Mouse (Mus musculus) left cerebral cortex, postnatal 25 days (tissue): ENCODE results near the gene Snx21. TPM values are rescaled to one million over a fixed set of nuclear protein-coding genes. Genes with fewer than 3 reads are reported as not detected.

Experiments
- DNase-seq, 2 experiments: peaks; one replicate each; pipeline ENCODE4 v3.0.0; 2022; ENCODE audit warnings: low spot score in 2 of 2, mixed read lengths in 1 of 2
- intact Hi-C: fragments of 180-260 bp; cut with DNase I; formaldehyde crosslinking; loops from one replicate; pipeline ENCODE4 v1.15.1; 2025
- total RNA-seq, 2 experiments: library from RNA; stranded (reverse); gene quantifications; 2 replicates each; pipeline ENCODE4 v1.2.3; 2021

Snx21 gene
- total RNA-seq, 2 experiments from 2014 or later, result 49.6 to 57.6 TPM

GRCm38 (mm10) chr2:164822636-164823165 is 37.1 kb downstream of the Snx21 start, which contains the start of gene Zswim1:
Gene Zswim1, plus strand, starts transcription at chr2:164822686.
- peak; percentile 100 for DNase-seq
- intact Hi-C loops, result loop anchor here (2.0 kb wide), 1 partner anchor 18 kb away; the partner anchor contains the start of genes Acot8 and Zswim3

DNA sequence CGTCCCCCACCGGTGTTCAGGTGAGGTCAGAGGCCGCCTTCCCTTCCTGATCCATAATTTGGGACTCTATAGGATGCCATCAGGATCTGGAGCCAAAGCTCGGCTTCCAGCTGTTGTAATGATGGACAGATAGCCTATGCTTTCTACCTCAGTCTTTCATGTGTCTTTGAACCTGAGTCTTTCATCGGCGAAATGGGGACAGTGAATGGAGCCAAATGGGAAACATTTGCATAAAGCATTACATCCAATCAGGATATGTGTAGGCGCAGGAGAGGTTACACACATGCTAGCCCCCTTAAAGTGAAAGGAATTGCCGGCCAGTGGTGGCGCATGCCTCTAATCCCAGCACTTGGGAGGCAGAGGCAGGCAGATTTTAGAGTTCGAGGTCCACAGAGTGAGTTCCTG is 37.6 kb downstream of the Snx21 start:
- DNase-seq, result peak in 1 of 2 experiments; percentile 69
- intact Hi-C loops, result loop anchor here (2.0 kb wide), 1 partner anchor 18 kb away; the partner anchor contains the start of genes Acot8 and Zswim3

DNA sequence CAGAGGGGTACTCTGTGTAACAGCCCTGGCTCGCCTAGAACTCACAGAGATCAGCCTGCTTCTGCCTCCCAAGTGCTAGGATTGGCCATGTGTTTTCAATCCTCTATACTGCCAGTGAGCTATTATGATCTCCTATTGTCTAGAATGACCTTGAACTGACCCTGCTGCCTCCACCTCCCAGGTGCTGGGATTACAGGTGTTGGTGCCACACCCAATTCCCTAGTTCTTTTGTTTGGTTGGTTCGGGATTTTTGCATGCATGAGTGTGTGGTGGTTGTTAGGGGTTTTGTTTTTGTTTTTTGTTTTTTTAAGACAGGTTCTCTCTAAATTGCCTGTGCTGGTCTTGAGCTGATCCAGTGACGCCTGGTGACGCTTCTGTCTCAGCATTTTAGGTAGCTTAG is 38.3 kb downstream of the Snx21 start:
- intact Hi-C loops, result loop anchor here (2.0 kb wide), 1 partner anchor 19 kb away; the partner anchor contains the start of genes Acot8 and Zswim3
- DNase-seq, result no peak

DNA sequence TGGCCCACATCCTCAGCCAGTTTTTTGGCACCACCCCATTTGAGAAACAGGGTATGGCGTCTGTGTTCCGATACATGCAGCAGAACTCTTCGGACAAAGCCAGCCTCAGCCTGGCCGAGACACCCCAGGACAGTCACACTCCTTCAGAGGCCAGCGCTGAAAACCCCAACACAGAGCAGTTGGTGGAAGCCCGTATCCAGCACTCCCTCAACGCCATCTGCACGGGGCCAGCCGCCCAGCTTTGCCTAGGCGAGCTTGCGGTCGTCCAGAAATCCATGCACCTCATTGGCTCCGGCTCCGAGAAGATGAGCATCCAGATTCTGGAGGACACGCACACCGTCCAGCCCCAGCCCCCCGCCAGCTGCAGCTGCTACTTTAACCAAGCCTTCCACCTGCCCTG is 39.9 kb downstream of the Snx21 start:
- DNase-seq, result no peak
- intact Hi-C loops, result no loop called here

GRCm38 (mm10) chr2:164827146-164827850 is 41.7 kb downstream of the Snx21 start:
- DNase-seq, result no peak
- intact Hi-C loops, result no loop called here

GRCm38 (mm10) chr2:164828437-164828836 is 42.8 kb downstream of the Snx21 start, which contains the start of gene Spata25:
Gene Spata25, minus strand, starts transcription at chr2:164828537.
- intact Hi-C loops, result no loop called here
- DNase-seq, result no peak

- intact Hi-C loops, result no loop called here
- DNase-seq, result no peak
These were observed 43.5 kb downstream of the Snx21 start for GRCm38 (mm10) chr2:164829090-164829489.

DNA sequence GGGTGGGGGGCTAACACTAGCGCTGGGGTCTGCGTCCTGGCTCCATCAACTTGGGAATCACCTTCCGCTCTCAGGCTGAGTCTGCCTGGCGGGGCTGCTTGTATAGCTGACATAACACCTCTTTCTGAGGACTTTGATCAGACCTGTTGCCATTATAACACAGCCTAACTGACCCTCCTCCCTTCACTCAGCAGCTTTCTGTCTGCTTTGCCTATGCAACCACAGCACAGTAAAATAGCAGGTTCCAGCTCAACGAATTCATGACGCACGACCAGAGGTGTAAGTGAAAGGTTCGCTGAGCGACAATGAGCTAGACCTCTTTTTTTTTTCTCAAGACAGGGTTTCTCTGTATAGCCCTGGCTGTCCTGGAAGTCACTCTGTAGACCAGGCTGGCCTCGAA is 45.4 kb downstream of the Snx21 start:
- DNase-seq, result no peak
- intact Hi-C loops, result no loop called here

DNA sequence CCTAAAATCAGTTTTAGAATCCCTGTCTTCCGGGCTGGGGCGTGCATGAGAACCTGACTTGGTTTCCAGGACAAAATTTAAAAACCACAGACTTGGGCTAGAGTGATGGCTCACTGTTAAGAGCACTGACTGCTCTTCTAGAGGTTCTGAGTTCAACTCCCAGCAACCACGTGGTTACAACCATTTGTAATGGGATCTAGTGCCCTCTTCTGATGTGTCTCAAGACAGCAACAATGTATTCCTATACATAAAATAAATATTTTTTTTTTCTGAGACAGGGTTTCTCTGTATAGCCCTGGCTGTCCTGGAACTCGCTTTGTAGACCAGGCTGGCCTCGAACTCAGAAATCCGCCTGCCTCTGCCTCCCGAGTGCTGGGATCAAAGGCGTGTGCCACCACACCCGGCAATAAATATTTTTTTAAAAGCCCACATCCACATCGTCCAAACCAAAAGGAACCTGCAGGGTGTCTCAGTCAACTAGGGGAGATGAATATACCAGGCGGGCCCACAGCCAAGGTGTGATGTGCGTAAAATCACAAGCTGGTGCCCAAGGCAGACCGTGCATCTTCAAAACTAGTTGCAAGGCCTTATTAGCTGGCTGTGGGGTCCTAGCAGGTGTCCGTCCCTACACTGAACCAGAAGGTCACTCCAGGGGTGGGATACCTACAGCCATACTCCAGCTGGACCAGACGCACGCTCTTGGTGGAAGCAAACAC is 46.6 kb downstream of the Snx21 start:
- intact Hi-C loops, result loop anchor here (2.0 kb wide), 1 partner anchor 79 kb away; the partner anchor contains the start of gene Zfp335
- DNase-seq, result peak in 1 of 2 experiments; percentile 26

DNA sequence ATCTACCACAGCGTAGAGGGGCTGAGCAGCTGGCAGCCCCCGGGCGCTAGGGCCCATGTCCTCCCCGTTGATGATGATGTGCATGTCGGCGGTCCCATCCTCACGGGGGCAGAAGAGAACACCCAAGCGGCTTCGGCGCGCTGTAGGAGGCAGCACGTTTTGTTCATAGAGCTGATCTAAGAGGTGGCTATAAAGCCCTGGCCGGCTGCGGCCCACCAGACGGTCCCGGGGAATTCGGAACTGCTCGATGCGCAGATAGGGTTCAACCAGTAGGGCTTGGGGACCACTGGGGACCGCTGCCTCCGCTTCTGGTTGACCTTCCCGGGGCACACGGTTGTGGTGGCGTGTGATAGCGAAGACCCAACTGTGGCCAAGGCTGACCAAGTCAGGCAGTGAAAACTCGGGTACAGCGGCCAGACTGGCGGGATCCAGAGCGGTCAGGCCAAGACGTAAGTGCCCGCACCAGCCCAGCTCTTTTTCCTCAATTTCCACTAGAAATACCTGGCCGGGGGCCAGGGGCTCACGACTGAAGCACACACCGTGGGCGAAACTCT is 47.2 kb downstream of the Snx21 start, which contains the start of gene Ctsa:
Ctsa (plus strand) TSS at position 126 of the 554 bp plus-strand sequence.
- DNase-seq, result peak; percentile 78 to 86
- intact Hi-C loops, result loop anchor here (1.0 to 2.0 kb wide), 2 partner anchors 46 to 78 kb away; partner anchors contain the start of genes Pcif1 and Zfp335

DNA sequence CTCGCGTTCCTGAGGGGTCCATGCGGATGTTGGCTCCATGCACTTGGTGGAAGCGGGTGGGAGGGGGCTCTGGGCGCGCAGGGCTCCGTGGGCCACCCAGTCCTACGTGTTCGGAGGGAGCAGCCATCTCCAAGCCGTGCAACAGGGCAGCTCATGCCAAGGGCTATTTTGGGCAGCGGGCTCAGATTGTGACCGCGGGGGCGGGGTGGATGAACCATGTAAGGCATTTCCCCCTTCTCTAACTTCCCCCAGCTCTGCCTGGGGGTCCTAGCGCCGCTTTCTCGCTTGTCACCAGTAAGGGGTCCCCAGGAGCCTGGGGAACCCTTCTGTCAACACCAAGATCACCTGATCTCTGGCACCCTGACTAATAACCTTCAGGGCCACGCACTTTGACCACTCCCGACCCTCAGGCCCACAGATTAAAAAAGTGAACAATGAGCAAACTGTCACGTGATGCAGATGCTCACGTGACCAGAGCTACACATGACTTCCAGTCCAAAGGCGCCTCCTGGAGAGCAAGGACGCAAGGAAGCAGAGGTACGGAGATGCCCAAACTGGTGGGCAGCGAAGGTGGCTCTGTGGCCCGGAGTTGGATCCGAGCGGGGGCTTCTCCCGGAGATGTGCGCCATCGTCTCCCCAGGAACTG is 47.8 kb downstream of the Snx21 start, which contains the start of gene Neurl2:
Neurl2 (minus strand) TSS at position 143 of the 646 bp plus-strand sequence.
- peak; percentile 93 to 97 for DNase-seq
- intact Hi-C loops, result loop anchor here (1.0 to 2.0 kb wide), 2 partner anchors 46 to 77 kb away; partner anchors contain the start of genes Pcif1 and Zfp335

GRCm38 (mm10) chr2:164834531-164834930 is 48.9 kb downstream of the Snx21 start:
- DNase-seq, result peak in 1 of 2 experiments; percentile 43
- intact Hi-C loops, result no loop called here

GRCm38 (mm10) chr2:164835164-164835563 is 49.5 kb downstream of the Snx21 start:
- DNase-seq, result no peak
- intact Hi-C loops, result no loop called here

Other genes starting within 250 kb of the Snx21 start
- gene Wfdc2, start 223.4 kb upstream of the Snx21 start, total RNA-seq, result 1 to 10 TPM in 1 of 2 experiments, under 1 TPM in 1; 0.71 to 1.3 TPM
- not detected for gene Spint3, start 212.4 kb upstream of the Snx21 start, total RNA-seq
- gene Wfdc6a, start 200.4 kb upstream of the Snx21 start, total RNA-seq, result under 1 TPM in 1 of 2 experiments, not detected in 1; 0.46 TPM
- gene Eppin, start 192.2 kb upstream of the Snx21 start, total RNA-seq, result not detected
- not detected for gene Wfdc6b, start 172.3 kb upstream of the Snx21 start, total RNA-seq
- gene Wfdc8, start 172.2 kb upstream of the Snx21 start, total RNA-seq, result not detected
- not detected for gene Wfdc16, start 147.0 kb upstream of the Snx21 start, total RNA-seq
- not detected for gene Wfdc10, start 129.8 kb upstream of the Snx21 start, total RNA-seq
- gene Wfdc9, start 129.2 kb upstream of the Snx21 start, total RNA-seq, result not detected
- gene Wfdc11, start 111.7 kb upstream of the Snx21 start, total RNA-seq, result not detected
- not detected for gene Wfdc13, start 100.7 kb upstream of the Snx21 start, total RNA-seq
- gene Spint4, start 87.3 kb upstream of the Snx21 start, total RNA-seq, result not detected
- not detected for gene Spint5, start 70.5 kb upstream of the Snx21 start, total RNA-seq
- gene Wfdc3, start 39.9 kb upstream of the Snx21 start, total RNA-seq, result 1 to 10 TPM; 1.6 to 1.9 TPM
- gene Dnttip1, start 39.8 kb upstream of the Snx21 start, total RNA-seq, result 10 to 100 TPM; 36.6 to 39.3 TPM
- under 1 TPM; 0.60 to 0.89 TPM for gene Ube2c, start 15.9 kb upstream of the Snx21 start, total RNA-seq
- not detected for gene Tnnc2, start 5.9 kb upstream of the Snx21 start, total RNA-seq
- gene Acot8, start 19.1 kb downstream of the Snx21 start, total RNA-seq, result 10 to 100 TPM; 22.4 to 29.7 TPM
- gene Zswim3, start 19.3 kb downstream of the Snx21 start, total RNA-seq, result 1 to 10 TPM; 8.8 to 9.6 TPM
- gene Zswim1, start 36.9 kb downstream of the Snx21 start, total RNA-seq, result 10 to 100 TPM; 20.8 to 21.6 TPM
- gene Spata25, start 42.7 kb downstream of the Snx21 start, total RNA-seq, result not detected
- gene Ctsa, start 47.0 kb downstream of the Snx21 start, total RNA-seq, result 100 to 1,000 TPM in 1 of 2 experiments, 10 to 100 TPM in 1; 86.2 to 102 TPM
- 1 to 10 TPM; 2.2 to 4.0 TPM for gene Neurl2, start 47.6 kb downstream of the Snx21 start, total RNA-seq
- gene Pltp, start 71.9 kb downstream of the Snx21 start, total RNA-seq, result 10 to 100 TPM; 77.5 to 82.0 TPM
- gene Pcif1, start 93.5 kb downstream of the Snx21 start, total RNA-seq, result 10 to 100 TPM; 36.8 to 39.8 TPM
- gene Zfp335, start 125.9 kb downstream of the Snx21 start, total RNA-seq, result 10 to 100 TPM; 24.3 TPM
- gene Mmp9, start 155.0 kb downstream of the Snx21 start, total RNA-seq, result 1 to 10 TPM; 1.9 to 2.0 TPM
- gene Slc12a5, start 175.0 kb downstream of the Snx21 start, total RNA-seq, result 100 to 1,000 TPM; 546 to 551 TPM
- gene Ncoa5, start 249.0 kb downstream of the Snx21 start, total RNA-seq, result 10 to 100 TPM; 53.8 to 56.3 TPM